Mouse (Mus musculus) T-helper 17 cell (primary cell): Measurements from ENCODE around the gene Igf1r.

Experiments used
- in situ Hi-C, 2 experiments: fragments of 300-600 bp; cut with MboI, MseI; formaldehyde crosslinking; loops; 1 replicate in 1 of 2; 2 replicates in 1 of 2; pipeline ENCODE4 v1.15.1; 2025; ENCODE audit warnings: high pct_unique_total_duplicates in 2 of 2

Gene Igf1r

GRCm38 (mm10) chr7:68148297-68149048, 195.8 kb downstream of the Igf1r start:
- in situ Hi-C loops: loop anchor here in 1 of 2 experiments (10.0 kb wide), 1 partner anchor 166 kb away; no protein-coding TSS in a partner anchor

- in situ Hi-C loops: no loop called here
Measured at GRCm38 (mm10) chr7:68151892-68152291, 199.3 kb downstream of the Igf1r start.

- in situ Hi-C loops: no loop called here
Measured at GRCm38 (mm10) chr7:68152458-68152857, 199.8 kb downstream of the Igf1r start.

GRCm38 (mm10) chr7:68153269-68153668, 200.6 kb downstream of the Igf1r start:
- in situ Hi-C loops: no loop called here

- in situ Hi-C loops: no loop called here
Measured at GRCm38 (mm10) chr7:68154588-68154987, 202.0 kb downstream of the Igf1r start.

- in situ Hi-C loops: no loop called here
Measured at GRCm38 (mm10) chr7:68160094-68160791, 207.6 kb downstream of the Igf1r start.

- in situ Hi-C loops: no loop called here
Measured at GRCm38 (mm10) chr7:68164074-68164473, 211.4 kb downstream of the Igf1r start.

- in situ Hi-C loops: no loop called here
Measured at GRCm38 (mm10) chr7:68172776-68173175, 220.1 kb downstream of the Igf1r start.

- in situ Hi-C loops: no loop called here
Measured at GRCm38 (mm10) chr7:68179672-68180071, 227.0 kb downstream of the Igf1r start.

- in situ Hi-C loops: no loop called here
Measured at GRCm38 (mm10) chr7:68181104-68181503, 228.5 kb downstream of the Igf1r start.

GRCm38 (mm10) chr7:68182025-68182424, 229.4 kb downstream of the Igf1r start:
- in situ Hi-C loops: no loop called here

GRCm38 (mm10) chr7:68182773-68183172, 230.1 kb downstream of the Igf1r start:
- in situ Hi-C loops: no loop called here

- in situ Hi-C loops: no loop called here
Measured at GRCm38 (mm10) chr7:68183421-68183820, 230.8 kb downstream of the Igf1r start.

GRCm38 (mm10) chr7:68189211-68189610, 236.6 kb downstream of the Igf1r start:
- in situ Hi-C loops: no loop called here

GRCm38 (mm10) chr7:68189691-68190456, 237.2 kb downstream of the Igf1r start:
- in situ Hi-C loops: no loop called here

GRCm38 (mm10) chr7:68193958-68194695, 241.5 kb downstream of the Igf1r start:
- in situ Hi-C loops: no loop called here

- in situ Hi-C loops: no loop called here
Measured at GRCm38 (mm10) chr7:68199609-68200008, 247.0 kb downstream of the Igf1r start.

GRCm38 (mm10) chr7:68205776-68206427, 253.3 kb downstream of the Igf1r start:
- in situ Hi-C loops: no loop called here

- in situ Hi-C loops: no loop called here
Measured at GRCm38 (mm10) chr7:68209039-68209438, 256.4 kb downstream of the Igf1r start.

GRCm38 (mm10) chr7:68210417-68210816, 257.8 kb downstream of the Igf1r start:
- in situ Hi-C loops: no loop called here

GRCm38 (mm10) chr7:68211883-68212282, 259.3 kb downstream of the Igf1r start:
- in situ Hi-C loops: no loop called here
